Mouse (Mus musculus) frontal cortex, postnatal 14 days (tissue): Measurements from ENCODE around the gene Toe1.
A peak's percentile ranks its signal among the peaks of the same experiment; 100 is the strongest.

ENCODE experiments used
- DNase-seq, 2 experiments: peaks; one replicate each; pipeline ENCODE4 v3.0.0; 2022; ENCODE audit warnings: low spot score in 2 of 2

The Toe1 gene

GRCm38 (mm10) chr4:116792453-116792852, 15.0 kb downstream of the Toe1 start:
- DNase-seq = no peak

GRCm38 (mm10) chr4:116788956-116789355, 18.5 kb downstream of the Toe1 start:
- DNase-seq = peak; percentile 45 to 76

GRCm38 (mm10) chr4:116787985-116788760, 19.3 kb downstream of the Toe1 start:
- no peak for DNase-seq

- no peak for DNase-seq
Measured at GRCm38 (mm10) chr4:116786587-116786986, 20.9 kb downstream of the Toe1 start.

GRCm38 (mm10) chr4:116782171-116782570, 25.3 kb downstream of the Toe1 start:
- no peak for DNase-seq

- DNase-seq = no peak
Measured at GRCm38 (mm10) chr4:116781366-116781765, 26.1 kb downstream of the Toe1 start.

GRCm38 (mm10) chr4:116780541-116780940, 26.9 kb downstream of the Toe1 start:
- DNase-seq = no peak

- DNase-seq = no peak
Measured at GRCm38 (mm10) chr4:116777079-116777478, 30.4 kb downstream of the Toe1 start.

- no peak for DNase-seq
Measured at GRCm38 (mm10) chr4:116776391-116776790, 31.0 kb downstream of the Toe1 start.

GRCm38 (mm10) chr4:116769060-116769459, 38.4 kb downstream of the Toe1 start:
- DNase-seq = no peak

GRCm38 (mm10) chr4:116768510-116768909, 38.9 kb downstream of the Toe1 start:
- no peak for DNase-seq

GRCm38 (mm10) chr4:116764001-116764400, 43.4 kb downstream of the Toe1 start:
- DNase-seq = no peak

- no peak for DNase-seq
Measured at GRCm38 (mm10) chr4:116761914-116762313, 45.5 kb downstream of the Toe1 start.

GRCm38 (mm10) chr4:116749750-116750149, 57.7 kb downstream of the Toe1 start:
- no peak for DNase-seq
